Mouse (Mus musculus): Measurements from ENCODE around the gene Tmc7. TPM values are rescaled to one million over a fixed set of nuclear protein-coding genes. Genes with fewer than 3 reads are reported as not detected.

Tmc7 gene
- polyA plus RNA-seq, 1 experiment from 2014 or later = 8.4 TPM

DNA sequence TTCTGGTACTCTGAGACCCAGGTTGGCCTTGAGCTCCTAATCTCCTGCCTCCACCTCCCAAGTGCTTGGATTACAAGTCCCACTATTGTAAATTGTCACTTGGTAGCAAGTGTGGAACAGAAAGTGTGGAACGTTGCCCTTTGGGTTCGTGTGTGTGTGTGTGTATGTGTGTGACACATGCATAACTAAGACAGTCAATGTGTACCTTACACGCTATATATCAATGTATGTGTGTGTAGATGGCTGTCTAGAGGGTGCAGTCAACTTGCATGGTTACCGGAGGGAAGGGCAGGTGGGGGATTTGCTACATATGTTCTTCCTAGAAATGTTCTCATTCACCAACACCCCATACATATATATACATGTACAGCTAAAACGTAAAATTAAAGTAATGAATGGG is 390 bp upstream of the Tmc7 start:
- Histone ChIP-seq H3K36me3 (no peaks in the 10 kb centered on the region), H3K9me3 (no peaks in the 10 kb centered on the region), H3K4me3 (replicated peaks) (peak overlapping the region; percentile 65), H3K4me2 (peak overlapping the region; percentile 95), H3K9ac (no peak overlapping the region), H3K27ac (no peak overlapping the region), H3K27me3 (replicated peaks) (no peaks in the 10 kb centered on the region), H3K4me1 (peaks cover 4% of the 10 kb centered on the region; the same call in 1 of the 2 replicates)
- ATAC-seq (ENCODE audit: insufficient read depth, low FRiP score, low read depth) = no peak; the same call in 1 of the 2 replicates
- 65% methylated on average over 5 of the region's 5 CpGs for WGBS

DNA sequence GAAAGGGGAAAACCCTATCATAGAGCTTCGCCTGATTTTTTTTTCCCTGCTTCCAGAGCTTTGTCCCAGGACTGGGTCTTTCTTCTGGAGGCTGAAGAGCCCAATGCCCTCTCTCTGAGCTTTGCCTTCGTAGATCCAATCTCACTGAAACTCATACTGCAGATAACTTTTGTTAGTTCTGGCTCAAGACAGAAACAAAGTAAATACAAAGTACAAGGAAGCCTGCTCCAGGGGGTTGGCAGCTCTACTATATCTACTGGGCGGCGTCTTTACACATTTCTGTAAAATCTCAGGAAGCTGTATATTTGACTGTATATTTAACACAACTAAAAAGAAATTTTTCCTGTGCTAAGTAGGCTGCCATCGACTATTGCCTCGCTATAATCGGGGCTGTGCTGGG is 715 bp downstream of the Tmc7 start:
- peak overlapping the region; percentile 82 for H3K27ac ChIP-seq
- H3K27me3 ChIP-seq (replicated peaks) = no peaks in the 10 kb centered on the region
- H3K9me3 ChIP-seq = no peaks in the 10 kb centered on the region
- ATAC-seq (ENCODE audit: insufficient read depth, low FRiP score, low read depth) = peak; percentile 75
- WGBS = 20% methylated on average over 7 of the region's 7 CpGs
- no peaks in the 10 kb centered on the region for H3K36me3 ChIP-seq
- peak overlapping the region; percentile 65 for H3K4me3 ChIP-seq (replicated peaks)
- H3K4me2 ChIP-seq = peak overlapping the region; percentile 95
- H3K9ac ChIP-seq = peak overlapping the region; percentile 67; the same call in 1 of the 2 replicates
- H3K4me1 ChIP-seq = peaks cover 4% of the 10 kb centered on the region; the same call in 1 of the 2 replicates

DNA sequence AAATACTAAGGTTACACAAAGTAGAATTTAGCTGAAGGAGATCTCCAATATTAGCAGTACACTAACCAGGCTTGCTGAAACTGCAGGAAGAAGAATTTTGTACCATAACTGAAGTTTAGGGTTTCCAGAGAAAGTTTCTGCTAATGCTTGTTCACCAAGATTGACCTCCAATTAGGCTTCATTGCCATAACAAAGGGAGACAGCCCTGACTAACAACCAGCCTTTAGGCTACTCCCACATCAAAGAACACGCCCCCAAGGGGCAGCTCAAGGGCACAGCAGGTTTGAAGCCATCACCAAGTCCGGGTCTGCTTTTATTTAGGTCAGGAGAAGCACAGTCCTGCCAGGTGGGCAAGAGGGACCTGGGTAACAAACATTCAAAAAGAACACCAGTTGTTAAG is 4.6 kb downstream of the Tmc7 start:
- 69% methylated on average over 2 of the region's 2 CpGs for WGBS
- H3K9me3 ChIP-seq = no peaks in the 10 kb centered on the region

DNA sequence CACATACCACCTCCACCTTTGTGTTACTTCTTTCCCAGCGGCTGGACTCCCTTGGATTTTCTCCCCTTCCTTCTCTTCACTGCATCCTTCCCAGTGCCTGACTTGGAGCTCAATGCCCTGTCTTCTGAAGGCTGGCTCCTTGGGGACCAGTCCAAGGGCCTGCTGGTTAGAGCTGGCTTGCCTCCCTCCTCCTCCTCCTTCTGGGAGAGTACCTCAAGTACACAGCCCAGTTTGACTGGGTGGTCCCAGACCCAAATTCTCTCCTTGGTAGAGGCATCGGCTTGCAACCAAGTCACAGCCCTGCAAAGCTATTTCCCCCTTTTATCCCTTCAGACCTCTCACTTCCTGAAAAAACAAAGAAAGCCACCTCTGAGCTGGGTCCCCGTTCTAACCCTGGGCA is 6.3 kb downstream of the Tmc7 start:
- no peak overlapping the region for H3K4me3 ChIP-seq (replicated peaks)
- no peaks in the 10 kb centered on the region for H3K9me3 ChIP-seq
- H3K27ac ChIP-seq = no peak overlapping the region
- H3K9ac ChIP-seq = no peak overlapping the region
- 62% methylated on average over 3 of the region's 3 CpGs for WGBS
- no peak for ATAC-seq (ENCODE audit: insufficient read depth, low FRiP score, low read depth)
- no peaks in the 10 kb centered on the region for H3K36me3 ChIP-seq
- H3K27me3 ChIP-seq (replicated peaks) = no peaks in the 10 kb centered on the region
- H3K4me1 ChIP-seq = no peaks in the 10 kb centered on the region
- no peak overlapping the region for H3K4me2 ChIP-seq

More for the DNA sequence above, 4.6 kb downstream of the Tmc7 start:
- Histone ChIP-seq H3K36me3 (no peaks in the 10 kb centered on the region), H3K9ac (no peak overlapping the region), H3K4me3 (replicated peaks) (no peak overlapping the region), H3K27ac (no peak overlapping the region), H3K4me1 (peaks cover 4% of the 10 kb centered on the region; the same call in 1 of the 2 replicates), H3K27me3 (replicated peaks) (no peaks in the 10 kb centered on the region), H3K4me2 (no peak overlapping the region)
- no peak for ATAC-seq (ENCODE audit: insufficient read depth, low FRiP score, low read depth)

DNA sequence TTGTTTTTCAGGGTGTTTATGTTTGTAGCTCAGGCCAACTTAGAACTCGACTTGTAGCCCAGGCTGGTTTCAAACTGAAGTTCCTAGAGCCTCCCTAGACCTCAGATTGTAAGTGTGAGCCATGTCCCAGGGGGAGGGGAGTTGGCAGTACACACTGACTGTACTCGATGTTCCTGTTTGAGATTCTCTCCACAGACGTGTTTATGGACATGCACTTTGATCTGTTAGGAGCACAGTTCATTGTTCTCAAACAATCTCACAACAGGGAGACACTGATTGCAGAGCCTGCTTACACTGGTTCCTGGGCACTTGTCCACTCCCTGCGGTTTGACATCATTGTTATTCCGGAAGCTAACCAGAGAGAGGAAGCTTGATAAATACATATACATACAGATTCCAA is 12.5 kb downstream of the Tmc7 start:
- ATAC-seq (ENCODE audit: insufficient read depth, low FRiP score, low read depth) = no peak
- H3K36me3 ChIP-seq = peaks cover 3% of the 10 kb centered on the region; the same call in 1 of the 2 replicates
- H3K4me3 ChIP-seq (replicated peaks) = no peak overlapping the region
- no peak overlapping the region for H3K4me2 ChIP-seq
- H3K4me1 ChIP-seq = no peaks in the 10 kb centered on the region
- WGBS = 57% methylated on average over 5 of the region's 5 CpGs
- no peaks in the 10 kb centered on the region for H3K9me3 ChIP-seq
- no peaks in the 10 kb centered on the region for H3K27me3 ChIP-seq (replicated peaks)
- H3K27ac ChIP-seq = no peak overlapping the region
- no peak overlapping the region for H3K9ac ChIP-seq

DNA sequence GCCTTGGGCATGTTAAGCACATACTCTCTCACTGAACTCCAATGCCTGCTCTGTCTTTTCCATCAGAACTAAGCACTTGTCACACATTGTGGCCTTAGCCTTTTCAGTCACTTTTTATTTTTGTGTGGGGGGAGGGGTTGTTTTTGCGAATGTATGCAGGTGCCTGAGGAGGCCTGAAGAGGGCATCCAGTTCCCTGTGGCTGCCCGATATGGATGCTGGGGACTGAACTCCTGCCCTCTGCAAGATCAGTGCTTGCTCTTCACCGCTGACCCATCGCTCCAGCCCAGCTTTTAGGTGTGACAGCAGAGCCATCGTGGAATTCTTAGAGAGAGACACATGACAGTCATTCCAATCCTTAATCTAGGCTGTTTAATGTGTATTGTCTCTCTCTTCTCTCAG is 13.2 kb downstream of the Tmc7 start:
- no peaks in the 10 kb centered on the region for H3K4me1 ChIP-seq
- H3K4me3 ChIP-seq (replicated peaks) = no peak overlapping the region
- no peak for ATAC-seq (ENCODE audit: insufficient read depth, low FRiP score, low read depth)
- no peak overlapping the region for H3K4me2 ChIP-seq
- no peak overlapping the region for H3K27ac ChIP-seq
- WGBS = 50% methylated on average over 5 of the region's 5 CpGs
- H3K9me3 ChIP-seq = no peaks in the 10 kb centered on the region
- no peaks in the 10 kb centered on the region for H3K27me3 ChIP-seq (replicated peaks)
- no peak overlapping the region for H3K9ac ChIP-seq
- peaks cover 3% of the 10 kb centered on the region; the same call in 1 of the 2 replicates for H3K36me3 ChIP-seq

DNA sequence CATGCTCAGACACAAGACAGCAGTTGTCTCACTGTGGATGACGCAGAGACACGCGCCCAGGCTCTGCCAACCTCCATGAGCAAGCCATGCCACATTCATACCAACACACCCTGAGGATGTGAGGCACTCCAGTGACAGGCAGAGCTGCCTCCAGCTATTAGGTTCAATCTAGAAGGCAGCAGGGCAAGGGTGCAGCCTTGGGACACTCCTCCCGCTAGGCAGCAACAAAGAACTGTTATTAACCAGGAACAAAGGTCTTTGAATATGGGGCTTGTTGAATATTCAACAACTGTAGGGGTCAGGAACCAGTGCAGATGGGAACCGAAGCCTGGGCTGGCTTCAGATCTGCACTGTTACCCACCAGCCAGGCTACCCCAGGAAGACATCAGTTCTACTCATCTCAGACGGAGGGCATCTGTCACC is 15.4 kb downstream of the Tmc7 start:
- Histone ChIP-seq H3K27me3 (replicated peaks) (no peaks in the 10 kb centered on the region), H3K27ac (no peak overlapping the region), H3K9ac (no peak overlapping the region), H3K36me3 (peaks cover 3% of the 10 kb centered on the region; the same call in 1 of the 2 replicates), H3K9me3 (no peaks in the 10 kb centered on the region), H3K4me2 (no peak overlapping the region), H3K4me3 (replicated peaks) (no peak overlapping the region), H3K4me1 (no peaks in the 10 kb centered on the region)
- no peak for ATAC-seq (ENCODE audit: insufficient read depth, low FRiP score, low read depth)
- 76% methylated on average over 6 of the region's 6 CpGs for WGBS

DNA sequence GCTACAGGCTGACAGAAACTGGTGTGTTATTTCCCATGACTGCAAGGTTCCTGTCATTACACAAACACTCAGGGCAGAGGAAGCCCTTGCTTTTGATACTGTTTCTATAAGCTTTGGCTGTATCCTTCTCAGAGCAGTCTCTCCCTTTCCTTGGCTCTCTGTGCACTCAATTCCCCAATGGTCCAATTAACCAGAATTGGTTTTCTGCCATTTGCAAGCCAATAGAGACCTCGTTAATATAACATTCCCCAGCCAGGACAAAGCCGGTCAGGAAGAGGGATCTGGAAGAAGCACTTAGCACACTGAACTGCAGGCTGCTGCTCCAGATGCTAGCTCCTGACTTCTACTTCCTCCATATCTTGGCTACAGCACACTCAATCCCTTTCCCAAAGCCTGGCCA is 30.2 kb downstream of the Tmc7 start:
- Histone ChIP-seq H3K4me1 (no peaks in the 10 kb centered on the region), H3K27me3 (replicated peaks) (no peaks in the 10 kb centered on the region), H3K27ac (no peak overlapping the region), H3K4me3 (replicated peaks) (no peak overlapping the region), H3K9ac (no peak overlapping the region), H3K36me3 (no peaks in the 10 kb centered on the region), H3K4me2 (no peak overlapping the region), H3K9me3 (no peaks in the 10 kb centered on the region)
- 90% methylated on average over 2 of the region's 2 CpGs for WGBS
- ATAC-seq (ENCODE audit: insufficient read depth, low FRiP score, low read depth) = no peak

DNA sequence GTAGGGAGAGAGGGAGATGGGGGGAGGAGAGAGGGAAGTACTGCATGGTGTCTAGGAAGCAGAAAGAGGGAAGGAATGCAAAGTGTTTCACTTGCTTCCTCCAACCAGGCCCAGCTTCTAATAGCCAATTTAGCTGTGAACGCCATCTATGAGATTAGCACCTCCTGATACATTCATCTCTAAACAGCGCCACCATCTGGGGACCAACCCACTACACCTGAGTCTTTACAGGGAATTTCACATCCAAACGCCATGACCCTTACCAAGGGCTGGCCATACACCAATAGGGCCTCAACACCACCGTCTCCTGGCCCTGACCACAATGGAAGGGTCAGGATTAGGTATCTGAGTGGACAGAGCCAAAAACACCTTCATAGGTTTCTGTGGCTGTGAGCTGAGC is 30.7 kb downstream of the Tmc7 start:
- Histone ChIP-seq H3K9me3 (no peaks in the 10 kb centered on the region), H3K4me3 (replicated peaks) (no peak overlapping the region), H3K27me3 (replicated peaks) (no peaks in the 10 kb centered on the region), H3K9ac (no peak overlapping the region), H3K27ac (no peak overlapping the region), H3K4me1 (no peaks in the 10 kb centered on the region), H3K4me2 (no peak overlapping the region), H3K36me3 (no peaks in the 10 kb centered on the region)
- no peak for ATAC-seq (ENCODE audit: insufficient read depth, low FRiP score, low read depth)
- WGBS = 74% methylated on average over 4 of the region's 4 CpGs

DNA sequence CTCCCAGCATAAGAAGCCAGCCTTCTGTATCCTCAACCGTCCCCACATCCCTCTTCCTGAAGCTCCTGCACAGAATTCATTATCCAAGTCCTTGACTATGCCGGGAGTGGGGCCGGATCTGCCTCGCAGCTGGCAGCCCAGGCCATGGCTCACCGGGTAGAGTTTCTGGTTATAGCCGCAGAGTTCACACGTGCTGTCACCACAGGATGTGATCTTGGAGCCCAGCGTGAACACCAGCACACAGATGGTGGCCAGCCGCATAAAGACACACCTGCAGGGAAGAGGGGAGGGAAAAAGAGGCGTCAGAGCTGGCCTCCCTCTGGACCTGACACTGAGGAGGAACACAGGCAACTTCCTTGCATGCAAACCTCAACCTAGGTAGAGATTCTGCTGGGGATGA is 37.1 kb downstream of the Tmc7 start:
- no peak for ATAC-seq (ENCODE audit: insufficient read depth, low FRiP score, low read depth)

DNA sequence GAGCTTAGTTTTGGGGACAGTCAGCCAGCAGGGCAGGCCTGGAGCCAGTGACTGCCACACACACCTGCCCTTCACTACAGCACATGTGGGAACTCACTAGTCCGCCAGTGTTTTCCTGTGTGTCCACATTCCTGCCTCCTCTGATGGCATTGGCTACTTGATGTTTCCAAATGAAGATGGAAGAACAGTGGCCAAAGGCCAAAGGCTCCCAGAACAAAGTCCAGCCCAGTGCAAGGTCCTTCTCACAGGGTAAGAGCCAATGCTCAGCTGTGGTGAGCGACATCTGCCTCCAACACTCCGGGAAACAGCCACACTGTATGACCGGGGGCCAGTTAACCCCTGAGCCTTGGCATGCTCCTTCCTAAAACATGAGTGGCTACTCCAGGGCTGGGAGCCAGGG is 40.4 kb downstream of the Tmc7 start:
- WGBS = 80% methylated on average over 4 of the region's 4 CpGs
- ATAC-seq (ENCODE audit: insufficient read depth, low FRiP score, low read depth) = no peak; the same call in 1 of the 2 replicates
- H3K4me3 ChIP-seq (replicated peaks) = no peak overlapping the region
- H3K4me2 ChIP-seq = no peak overlapping the region
- H3K27ac ChIP-seq = no peak overlapping the region
- no peaks in the 10 kb centered on the region for H3K4me1 ChIP-seq
- H3K36me3 ChIP-seq = no peaks in the 10 kb centered on the region
- H3K9ac ChIP-seq = no peak overlapping the region
- no peaks in the 10 kb centered on the region for H3K27me3 ChIP-seq (replicated peaks)
- H3K9me3 ChIP-seq = no peaks in the 10 kb centered on the region

More for the DNA sequence above, 37.1 kb downstream of the Tmc7 start:
- no peak overlapping the region for H3K9ac ChIP-seq
- no peak overlapping the region for H3K4me3 ChIP-seq (replicated peaks)
- no peaks in the 10 kb centered on the region for H3K27me3 ChIP-seq (replicated peaks)
- no peaks in the 10 kb centered on the region for H3K9me3 ChIP-seq
- no peak overlapping the region for H3K27ac ChIP-seq
- H3K36me3 ChIP-seq = no peaks in the 10 kb centered on the region
- WGBS = 69% methylated on average over 10 of the region's 10 CpGs
- no peaks in the 10 kb centered on the region for H3K4me1 ChIP-seq
- no peak overlapping the region for H3K4me2 ChIP-seq

DNA sequence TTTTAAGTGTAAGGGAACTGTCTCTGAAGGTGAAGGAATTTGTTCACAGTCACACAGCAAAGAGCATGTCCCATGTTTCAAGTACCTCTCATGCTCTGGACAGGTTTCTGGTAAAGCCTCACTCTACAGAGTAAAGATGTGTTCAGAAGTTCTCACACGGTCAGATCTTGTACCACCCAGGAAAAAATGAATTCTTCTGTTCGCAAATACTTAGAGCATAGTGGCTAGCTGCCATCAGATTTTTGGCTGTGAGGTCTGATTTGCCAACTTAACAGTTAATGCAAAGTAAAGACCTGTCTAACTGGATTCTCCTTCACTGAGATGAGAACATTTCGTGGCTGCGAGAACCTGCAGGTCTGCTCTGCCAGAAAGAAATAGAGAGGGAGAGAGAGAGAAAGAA is 49.5 kb downstream of the Tmc7 start:
- Histone ChIP-seq H3K9me3 (no peaks in the 10 kb centered on the region), H3K27ac (no peak overlapping the region), H3K36me3 (no peaks in the 10 kb centered on the region), H3K4me3 (replicated peaks) (no peak overlapping the region), H3K9ac (no peak overlapping the region), H3K4me1 (no peaks in the 10 kb centered on the region), H3K27me3 (replicated peaks) (no peaks in the 10 kb centered on the region), H3K4me2 (no peak overlapping the region)
- 78% methylated on average over 4 of the region's 4 CpGs for WGBS
- no peak for ATAC-seq (ENCODE audit: insufficient read depth, low FRiP score, low read depth)

DNA sequence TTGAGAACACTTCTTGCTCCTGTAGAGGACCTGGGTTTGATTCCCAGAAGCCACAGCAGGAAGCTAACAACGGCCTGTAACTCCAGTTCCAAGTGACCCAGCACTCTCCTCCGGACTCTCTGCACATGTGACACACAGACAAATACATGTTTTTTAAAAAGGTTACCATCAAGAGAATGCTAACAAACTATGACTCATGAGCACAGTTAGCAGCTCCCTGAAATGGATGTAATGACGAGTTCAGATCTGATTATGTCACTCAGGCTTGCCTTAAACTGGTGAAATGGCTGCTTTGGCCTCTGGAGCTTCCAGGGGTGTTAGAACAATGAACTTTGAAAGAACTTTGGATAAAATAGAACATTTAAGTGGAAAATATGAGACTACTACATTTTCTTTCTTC is 50.2 kb downstream of the Tmc7 start:
- WGBS = 69% methylated on average over 3 of the region's 3 CpGs
- H3K9ac ChIP-seq = no peak overlapping the region
- no peak overlapping the region for H3K4me2 ChIP-seq
- H3K4me1 ChIP-seq = no peaks in the 10 kb centered on the region
- no peak overlapping the region for H3K27ac ChIP-seq
- H3K4me3 ChIP-seq (replicated peaks) = no peak overlapping the region
- ATAC-seq (ENCODE audit: insufficient read depth, low FRiP score, low read depth) = no peak
- no peaks in the 10 kb centered on the region for H3K9me3 ChIP-seq
- H3K36me3 ChIP-seq = no peaks in the 10 kb centered on the region
- H3K27me3 ChIP-seq (replicated peaks) = no peaks in the 10 kb centered on the region

Data from stomach, embryonic 15.5 days (tissue).